Mouse (Mus musculus): ENCODE results near the gene Parg.

Gene Parg

DNA sequence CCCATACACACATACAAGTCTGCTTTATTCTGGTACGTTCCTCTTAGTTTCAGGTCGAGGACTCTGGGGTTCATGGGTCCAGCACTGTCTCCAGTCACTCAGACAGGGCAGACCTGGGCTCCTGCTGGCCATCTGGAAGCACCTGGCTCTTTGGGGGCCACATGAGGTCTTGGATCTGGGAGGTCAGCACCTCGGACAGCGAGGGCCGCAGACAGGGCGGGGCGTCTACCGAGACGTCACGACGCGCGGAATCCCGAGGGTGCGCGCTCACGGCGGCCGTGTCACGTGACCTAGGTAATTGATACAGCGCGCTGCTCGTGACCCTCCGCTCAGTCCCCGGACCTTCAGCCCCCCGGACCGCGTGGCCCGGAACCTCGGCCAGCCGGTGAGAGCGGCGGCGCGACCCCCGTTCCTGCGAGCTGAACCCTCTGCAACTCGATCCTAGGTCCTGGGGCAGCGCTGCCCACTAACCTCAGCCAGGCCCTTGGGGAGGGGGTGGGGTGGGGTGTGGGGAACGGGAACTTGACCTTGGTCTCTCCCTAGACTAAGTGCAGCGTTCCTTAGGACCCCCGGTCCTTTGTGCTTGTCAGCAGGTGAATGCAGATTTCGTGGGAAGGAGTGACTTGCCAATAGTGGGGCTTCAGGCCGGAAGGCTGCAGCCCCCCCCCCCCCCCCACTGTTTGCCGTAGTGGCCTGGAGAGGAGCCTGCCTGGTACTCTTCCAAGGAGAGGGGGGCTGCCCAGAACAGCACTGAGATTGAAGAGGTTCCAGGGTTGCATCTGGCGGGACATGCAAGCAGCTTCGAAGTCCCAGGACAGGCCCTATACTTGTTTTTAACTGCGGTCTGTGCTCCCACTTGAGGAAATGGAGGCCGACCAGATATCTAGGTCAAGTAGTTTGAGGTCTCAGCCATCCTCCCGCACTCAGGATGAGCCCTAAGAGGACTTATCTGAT is 120.3 kb downstream of the Parg start, which contains the start of gene Ogdhl:
Gene Ogdhl, plus strand, starts transcription at position 288 of the 954 bp plus-strand sequence.
- DNase-seq: peak; percentile 77 to 81

DNA sequence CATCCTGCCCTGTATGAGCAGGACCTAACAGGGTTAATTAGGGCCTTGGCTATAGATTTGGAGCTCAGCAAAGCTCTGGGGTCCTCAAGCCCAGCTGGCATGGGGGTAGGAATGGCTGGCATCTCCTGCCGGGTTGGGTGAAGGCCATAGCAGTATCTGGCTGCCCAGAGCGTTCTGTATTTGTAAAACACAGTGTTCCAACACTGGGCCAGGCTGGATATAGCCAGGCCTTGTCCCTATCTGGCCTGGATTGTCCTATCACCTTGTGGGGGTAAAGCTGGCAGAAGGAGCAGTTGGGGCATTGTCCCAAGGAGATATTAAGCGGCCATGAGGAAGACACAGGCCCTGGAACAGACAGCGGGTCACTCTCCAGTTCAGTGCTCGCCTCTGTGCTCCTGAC is 121.5 kb downstream of the Parg start:
- DNase-seq: no peak

DNA sequence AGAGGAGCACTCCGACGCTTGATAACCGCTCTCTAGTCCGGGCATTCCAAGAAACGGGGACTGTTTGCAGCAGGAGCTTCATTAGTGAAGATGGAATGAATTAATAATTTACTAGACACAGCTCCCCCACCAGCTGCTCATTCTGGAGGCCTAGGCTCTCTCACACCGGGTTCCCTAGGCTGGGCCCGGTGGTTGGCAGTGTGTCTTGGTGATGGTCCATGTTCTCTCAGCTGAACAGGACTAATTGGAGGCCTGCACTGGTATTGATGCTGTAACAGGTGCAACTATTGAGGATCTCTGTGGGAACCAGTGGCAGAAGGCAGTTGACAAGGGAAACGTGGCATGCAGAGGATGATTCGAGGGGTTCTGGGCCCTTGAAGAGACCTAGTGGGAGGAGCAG is 125.6 kb downstream of the Parg start:
- DNase-seq: no peak

DNA sequence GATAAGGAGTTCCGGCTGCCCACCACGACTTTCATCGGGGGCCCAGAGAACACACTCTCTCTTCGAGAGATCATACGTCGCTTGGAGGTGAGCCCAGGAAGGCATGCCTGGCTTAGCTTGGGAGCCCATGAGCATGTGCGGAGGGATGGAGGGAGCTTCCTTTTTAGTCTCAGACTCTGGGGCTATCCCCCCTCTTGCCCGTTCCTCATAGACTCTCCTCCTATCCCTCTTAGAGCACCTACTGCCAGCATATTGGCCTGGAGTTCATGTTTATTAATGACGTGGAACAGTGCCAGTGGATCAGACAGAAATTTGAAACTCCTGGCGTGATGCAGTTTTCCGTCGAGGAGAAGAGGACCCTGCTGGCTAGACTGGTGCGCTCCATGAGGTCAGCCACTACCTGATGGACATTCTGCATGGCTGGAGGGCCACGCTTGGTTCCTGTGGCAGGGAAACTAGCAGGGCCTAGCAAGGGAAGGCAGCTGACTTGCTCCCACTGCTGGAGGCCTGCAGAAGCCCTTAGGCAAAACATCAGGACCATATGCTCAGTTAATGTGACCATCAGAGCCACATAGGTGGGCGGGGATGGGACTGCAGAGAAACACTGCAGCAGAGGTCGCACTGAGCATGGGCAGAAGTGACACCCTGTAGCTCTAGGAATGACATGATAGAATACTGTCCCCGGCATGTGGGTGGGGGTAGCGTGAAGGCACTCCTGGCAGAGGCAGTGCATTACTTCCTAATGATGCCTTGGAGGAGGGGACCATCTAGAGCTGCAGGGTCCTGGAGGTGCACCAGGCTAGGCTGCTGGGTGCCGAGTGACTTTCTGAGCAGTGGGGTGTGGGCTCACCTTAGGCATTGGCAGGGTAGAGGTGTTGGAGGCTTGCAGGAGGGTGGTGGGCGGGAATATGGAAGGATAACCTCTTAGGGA is 131.0 kb downstream of the Parg start:
- DNase-seq: no peak

DNA sequence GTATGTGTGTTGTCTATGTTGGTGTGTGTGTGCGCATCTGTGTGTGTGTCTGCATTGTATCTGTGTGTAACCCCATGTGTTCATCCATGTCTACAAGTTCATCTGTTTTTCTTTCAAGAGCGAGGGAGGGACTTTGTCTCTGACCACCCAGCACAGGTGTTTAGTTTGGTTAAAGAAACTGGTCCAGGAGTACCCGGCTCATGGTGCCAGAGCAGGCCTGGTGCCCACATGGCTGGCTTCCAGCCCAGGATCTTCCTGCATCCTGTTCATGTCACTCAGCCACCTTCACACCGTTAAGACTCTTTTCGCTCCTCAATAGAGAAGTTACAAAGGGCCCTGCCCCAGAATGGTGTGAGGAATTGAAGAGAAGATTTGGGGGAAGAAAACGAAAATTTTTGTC is 134.3 kb downstream of the Parg start:
- DNase-seq: peak; percentile 70 to 75

DNA sequence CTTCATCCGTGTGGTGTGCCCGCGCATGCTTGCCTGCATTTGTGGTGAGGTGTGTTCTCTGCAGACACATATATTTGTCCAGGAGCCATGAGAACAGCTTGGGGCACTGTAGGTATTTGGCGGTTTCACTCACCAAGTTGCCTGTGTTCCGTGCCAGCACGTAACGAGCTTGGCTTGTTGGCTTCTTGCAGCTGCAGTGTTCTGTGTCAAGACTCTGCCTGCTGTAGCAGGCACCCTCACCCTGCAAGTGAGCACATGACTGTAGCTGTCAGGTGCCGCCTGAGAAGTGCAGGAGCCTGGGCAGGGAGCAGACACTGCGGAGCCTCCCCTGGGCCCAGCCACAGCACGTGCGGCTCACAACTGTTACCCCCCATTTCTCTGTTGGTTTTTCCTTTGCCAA is 134.8 kb downstream of the Parg start:
- DNase-seq: peak; percentile 83 to 86

DNA sequence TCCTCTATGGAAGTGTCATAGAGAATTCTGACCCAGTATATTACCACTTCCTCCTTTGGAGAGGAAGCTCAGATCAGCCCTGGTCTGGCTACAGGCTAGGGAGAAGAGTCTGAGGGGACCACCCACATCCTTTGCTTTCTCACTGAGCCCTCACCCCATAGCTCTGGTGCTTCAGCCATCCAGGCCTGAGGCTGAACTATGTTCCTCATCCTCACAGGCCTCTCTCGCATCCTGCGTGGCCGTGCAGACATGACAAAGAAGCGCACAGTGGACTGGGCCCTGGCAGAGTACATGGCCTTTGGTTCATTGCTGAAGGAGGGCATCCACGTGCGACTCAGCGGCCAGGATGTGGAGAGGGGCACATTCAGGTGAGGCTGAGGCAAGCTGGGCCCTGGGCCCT is 140.1 kb downstream of the Parg start:
- no peak for DNase-seq

DNA sequence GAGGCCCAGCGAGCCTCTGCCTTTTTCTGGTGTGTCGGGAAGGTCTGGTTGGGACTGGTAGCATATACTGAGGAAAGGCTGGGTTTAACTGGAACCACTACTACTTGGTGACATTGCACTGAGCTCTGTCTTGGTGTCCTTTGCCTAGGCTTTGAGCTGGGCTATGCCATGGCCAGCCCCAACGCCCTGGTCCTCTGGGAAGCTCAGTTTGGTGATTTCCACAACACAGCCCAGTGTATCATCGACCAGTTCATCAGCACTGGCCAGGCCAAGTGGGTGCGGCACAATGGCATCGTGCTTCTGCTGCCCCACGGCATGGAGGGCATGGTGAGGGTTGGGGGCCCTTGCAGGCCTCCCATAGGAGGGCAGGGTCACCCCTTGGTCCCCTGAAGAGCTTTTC is 142.4 kb downstream of the Parg start:
- no peak for DNase-seq

DNA sequence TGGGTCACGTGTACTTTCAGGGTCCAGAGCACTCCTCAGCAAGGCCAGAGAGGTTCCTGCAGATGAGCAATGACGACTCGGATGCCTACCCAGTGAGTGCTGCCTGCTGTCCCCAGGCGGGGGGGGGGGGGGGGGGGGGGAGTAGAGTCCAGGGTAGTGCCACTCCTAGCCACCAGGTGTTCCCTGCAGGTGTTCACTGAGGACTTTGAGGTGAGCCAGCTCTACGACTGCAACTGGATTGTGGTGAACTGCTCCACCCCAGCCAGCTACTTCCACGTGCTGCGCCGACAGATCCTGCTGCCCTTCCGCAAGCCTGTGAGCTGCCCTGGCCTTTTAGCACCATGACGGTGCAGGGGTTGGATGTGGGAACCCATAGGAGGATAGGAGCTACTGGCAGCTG is 142.9 kb downstream of the Parg start:
- no peak for DNase-seq

All from cerebellum, postnatal 36 days (tissue).